In genomic region chr6:69914781-69915180, GRCm38 (mm10) we compare ENCODE assay signal across 19 mouse cellular contexts.
DNase-seq lines count a peak whose midpoint lies in the region; ATAC-seq and TF ChIP-seq lines count a peak whose summit lies in the region.
"Had no signal": no experiment of that assay in that cellular context is flagged by ENCODE, and none has a peak within 500 bp of the region (broad histone marks: within the 10 kb centered on the region; RNA-seq: fewer than 3 reads in every experiment).

No protein-coding gene starts in this region.

- no peak overlapping the region for H3K9ac ChIP-seq in intestine, postnatal 0 days (ENCODE audit: low read depth, low read length)
- H3K9ac ChIP-seq in intestine, embryonic 15.5 days = no peak overlapping the region
- no peak overlapping the region for H3K9ac ChIP-seq in stomach, postnatal 0 days (ENCODE audit: low read length)
- H3K9ac ChIP-seq: forebrain, embryonic 13.5 days; liver, embryonic 12.5 days had no signal

- TF ChIP-seq CTCF in intestine, postnatal 0 days (IDR thresholded peaks at IDR 0.05; ENCODE audit: low read depth) = peak; percentile 34
- TF ChIP-seq CTCF in stomach, postnatal 0 days (IDR thresholded peaks at IDR 0.05; ENCODE audit: low read depth) = peak; percentile 33

- DNase-seq in retina, embryonic 14.5 days (ENCODE audit: low spot score) = peak; percentile 21
- no peak for DNase-seq in retina, postnatal 1 day
- DNase-seq in R1 (ENCODE audit: low read depth, low spot score) = peak; percentile 40
- no peak for DNase-seq in stomach, postnatal 0 days (ENCODE audit: low spot score)
- DNase-seq in gastrocnemius, postnatal 4 days (ENCODE audit: low spot score in 2 of 2) = no peak
- no peak for DNase-seq in adipocyte (ENCODE audit: low spot score)
- DNase-seq: adrenal gland, adult 8-10 months; cerebellum, adult 8-10 months; gastrocnemius, adult 2 months; heart, adult 18-20 months; heart, postnatal 4 days; kidney, adult 9 months; right cerebral cortex, postnatal 25 days; thymus, postnatal 25 days had no signal

- H3K4me3 ChIP-seq in intestine, postnatal 0 days (ENCODE audit: low read depth, low read length) = no peak overlapping the region
- H3K4me3 ChIP-seq in intestine, embryonic 15.5 days (replicated peaks) = no peak overlapping the region
- H3K4me3 ChIP-seq in stomach, postnatal 0 days (ENCODE audit: low read depth, low read length) = no peak overlapping the region
- H3K4me3 ChIP-seq: forebrain, embryonic 13.5 days; gastrocnemius, adult 2 months; limb, embryonic 10.5 days; liver, embryonic 12.5 days had no signal

- H3K9me3 ChIP-seq in intestine, postnatal 0 days (ENCODE audit: control insufficient read depth) = no peaks in the 10 kb centered on the region
- H3K9me3 ChIP-seq in intestine, embryonic 15.5 days = no peaks in the 10 kb centered on the region
- no peaks in the 10 kb centered on the region for H3K9me3 ChIP-seq in stomach, postnatal 0 days (ENCODE audit: control insufficient read depth, low read length)
- H3K9me3 ChIP-seq: forebrain, embryonic 13.5 days; limb, embryonic 10.5 days; liver, embryonic 12.5 days had no signal

- H3K27me3 ChIP-seq in intestine, postnatal 0 days (replicated peaks; ENCODE audit: control insufficient read depth, insufficient read depth, low read length) = no peaks in the 10 kb centered on the region
- no peaks in the 10 kb centered on the region for H3K27me3 ChIP-seq in intestine, embryonic 15.5 days (replicated peaks)
- H3K27me3 ChIP-seq in stomach, postnatal 0 days (ENCODE audit: control insufficient read depth, insufficient read depth, low read length) = no peaks in the 10 kb centered on the region
- H3K27me3 ChIP-seq: forebrain, embryonic 13.5 days; liver, embryonic 12.5 days had no signal

- H3K36me3 ChIP-seq in intestine, postnatal 0 days (ENCODE audit: control insufficient read depth, insufficient read depth) = no peaks in the 10 kb centered on the region
- no peaks in the 10 kb centered on the region for H3K36me3 ChIP-seq in intestine, embryonic 15.5 days
- H3K36me3 ChIP-seq in stomach, postnatal 0 days (ENCODE audit: control insufficient read depth, insufficient read depth, low read length) = no peaks in the 10 kb centered on the region
- H3K36me3 ChIP-seq: limb, embryonic 10.5 days; liver, embryonic 12.5 days had no signal

- no peak overlapping the region for H3K27ac ChIP-seq in intestine, postnatal 0 days (ENCODE audit: low read depth, low read length)
- H3K27ac ChIP-seq in intestine, embryonic 15.5 days = no peak overlapping the region
- H3K27ac ChIP-seq in stomach, postnatal 0 days (replicated peaks) = no peak overlapping the region
- H3K27ac ChIP-seq: forebrain, embryonic 13.5 days; gastrocnemius, adult 2 months; limb, embryonic 10.5 days; liver, embryonic 12.5 days had no signal

- WGBS in intestine, postnatal 0 days = 70% methylated on average over 4 of the region's 4 CpGs
- 68% methylated on average over 4 of the region's 4 CpGs for WGBS in intestine, embryonic 15.5 days
- 61% methylated on average over 4 of the region's 4 CpGs for WGBS in stomach, postnatal 0 days

- H3K4me1 ChIP-seq in intestine, postnatal 0 days (replicated peaks; ENCODE audit: control insufficient read depth, insufficient read depth, low read length) = no peaks in the 10 kb centered on the region
- H3K4me1 ChIP-seq in intestine, embryonic 15.5 days (replicated peaks) = no peaks in the 10 kb centered on the region
- H3K4me1 ChIP-seq in stomach, postnatal 0 days (replicated peaks; ENCODE audit: control insufficient read depth, insufficient read depth) = no peaks in the 10 kb centered on the region
- H3K4me1 ChIP-seq: forebrain, embryonic 13.5 days; limb, embryonic 10.5 days; liver, embryonic 12.5 days had no signal

- no peak for TF ChIP-seq EP300 in stomach, postnatal 0 days (optimal IDR thresholded peaks at IDR 0.05)

- no peak overlapping the region for H3K4me2 ChIP-seq in intestine, postnatal 0 days (replicated peaks; ENCODE audit: low read depth)
- no peak overlapping the region for H3K4me2 ChIP-seq in intestine, embryonic 15.5 days (replicated peaks)
- no peak overlapping the region for H3K4me2 ChIP-seq in stomach, postnatal 0 days (replicated peaks; ENCODE audit: low read depth)
- H3K4me2 ChIP-seq: forebrain, embryonic 13.5 days; liver, embryonic 12.5 days had no signal

- ATAC-seq in intestine, postnatal 0 days = no peak
- no peak for ATAC-seq in intestine, embryonic 15.5 days
- ATAC-seq in stomach, postnatal 0 days (ENCODE audit: low FRiP score, low TSS enrichment) = no peak
- ATAC-seq: forebrain, embryonic 13.5 days; liver, embryonic 12.5 days had no signal

Comparison
In these comparisons a context has a peak if more than half of its experiments do, and no peak if none do; other contexts are left out.
1. DNase-seq: peak in retina, embryonic 14.5 days (single experiment) and R1 (single experiment); none in retina, postnatal 1 day (single experiment), stomach, postnatal 0 days (single experiment), gastrocnemius, postnatal 4 days (0 of 2) and adipocyte (single experiment).